Mouse (Mus musculus) liver, embryonic 12.5 days (tissue): ENCODE measurements around the gene Parp16. TPM values are rescaled to one million over a fixed set of nuclear protein-coding genes. Genes with fewer than 3 reads are reported as not detected.

Experiments
- ATAC-seq: fragments of 200-750 bp; cut with Nextera tagmentation; 2 replicates; pipeline ENCODE4 v1.8.0; 2017; ENCODE audit warnings: moderate number of reproducible peaks, mild to moderate bottlenecking, moderate library complexity
- H3K27ac ChIP-seq: fragments of 300-500 bp; sonication (generic); 2 replicates; pipeline ENCODE4 v1.5.1; 2016; ENCODE audit warnings: mild to moderate bottlenecking
- H3K27me3 ChIP-seq: fragments of 300-500 bp; sonication (generic); replicated peaks from 2 replicates; pipeline ENCODE4 v1.6.1; 2016; ENCODE audit warnings: mild to moderate bottlenecking, moderate library complexity
- H3K36me3 ChIP-seq: fragments of 300-500 bp; sonication (generic); 2 replicates; pipeline ENCODE4 v1.6.1; 2016; ENCODE audit warnings: mild to moderate bottlenecking, moderate library complexity
- H3K4me1 ChIP-seq: fragments of 300-500 bp; sonication (generic); 2 replicates; pipeline ENCODE4 v1.6.1; 2016
- H3K4me2 ChIP-seq: fragments of 300-500 bp; sonication (generic); 2 replicates; pipeline ENCODE4 v1.6.1; 2016; ENCODE audit warnings: mild to moderate bottlenecking, moderate library complexity
- H3K4me3 ChIP-seq: fragments of 300-500 bp; sonication (generic); 2 replicates; pipeline ENCODE4 v1.5.1; 2016; ENCODE audit warnings: mild to moderate bottlenecking, moderate library complexity
- H3K9ac ChIP-seq: fragments of 300-500 bp; sonication (generic); 2 replicates; pipeline ENCODE4 v1.6.1; 2016; ENCODE audit warnings: mild to moderate bottlenecking, moderate library complexity
- H3K9me3 ChIP-seq: fragments of 300-500 bp; sonication (generic); replicated peaks from 2 replicates; pipeline ENCODE4 v1.6.1; 2016; ENCODE audit warnings: mild to moderate bottlenecking, moderate library complexity
- WGBS: fragments of 180-500 bp; shearing (Covaris S2); methylation state at CpG from one replicate; pipeline ENCODE4 v1.1.7; 2016; ENCODE audit not compliant: insufficient replicate concordance; 5-methylcytosine and 5-hydroxymethylcytosine counted together
- polyA plus RNA-seq: library from polyadenylated mRNA; unstranded; fragments of >200 nt; fragmentation: Nextera tagmentation; extraction: Ambion mirVana; gene quantifications from 2 replicates; pipeline ENCODE4 v1.2.1, GENCODE M21; 2016

The Parp16 gene
- polyA plus RNA-seq, 1 experiment from 2014 or later: 7.7 TPM

- Histone ChIP-seq H3K4me2 (no peak overlapping the region), H3K36me3 (no peaks in the 10 kb centered on the region), H3K9me3 (no peaks in the 10 kb centered on the region), H3K9ac (no peak overlapping the region), H3K4me3 (no peak overlapping the region), H3K4me1 (peaks cover 43% of the 10 kb centered on the region), H3K27ac (no peak overlapping the region), H3K27me3 (peaks cover 3% of the 10 kb centered on the region; the same call in 1 of the 2 replicates)
- ATAC-seq: no peak
- WGBS: 71% methylated on average over 7 of the region's 7 CpGs
Observed at GRCm38 (mm10) chr9:65190306-65190705, 4.8 kb upstream of the Parp16 start.

GRCm38 (mm10) chr9:65191389-65191754, 3.8 kb upstream of the Parp16 start:
- no peak for ATAC-seq
- Histone ChIP-seq H3K9me3 (no peaks in the 10 kb centered on the region), H3K27me3 (no peaks in the 10 kb centered on the region), H3K9ac (no peak overlapping the region), H3K4me1 (peaks cover 53% of the 10 kb centered on the region), H3K4me2 (no peak overlapping the region), H3K27ac (no peak overlapping the region), H3K4me3 (no peak overlapping the region), H3K36me3 (no peaks in the 10 kb centered on the region)
- 53% methylated on average over 2 of the region's 2 CpGs for WGBS

- H3K36me3 ChIP-seq: no peaks in the 10 kb centered on the region
- no peak overlapping the region for H3K4me3 ChIP-seq
- ATAC-seq: no peak
- no peak overlapping the region for H3K27ac ChIP-seq
- no peak overlapping the region for H3K4me2 ChIP-seq
- no peaks in the 10 kb centered on the region for H3K9me3 ChIP-seq
- peaks cover 53% of the 10 kb centered on the region for H3K4me1 ChIP-seq
- H3K27me3 ChIP-seq: no peaks in the 10 kb centered on the region
- 46% methylated on average over 8 of the region's 8 CpGs for WGBS
- H3K9ac ChIP-seq: no peak overlapping the region
Observed at GRCm38 (mm10) chr9:65191755-65192469, 3.2 kb upstream of the Parp16 start.

GRCm38 (mm10) chr9:65193214-65193613, 1.9 kb upstream of the Parp16 start:
- Histone ChIP-seq H3K9ac (no peak overlapping the region), H3K4me1 (peaks cover 66% of the 10 kb centered on the region), H3K4me3 (peak overlapping the region; percentile 25), H3K9me3 (no peaks in the 10 kb centered on the region), H3K27me3 (no peaks in the 10 kb centered on the region), H3K27ac (peak overlapping the region; percentile 46), H3K4me2 (peak overlapping the region; percentile 40), H3K36me3 (no peaks in the 10 kb centered on the region)
- no peak for ATAC-seq
- 45% methylated on average over 12 of the region's 12 CpGs for WGBS

GRCm38 (mm10) chr9:65195621-65195981, 448 bp downstream of the Parp16 start:
- H3K9me3 ChIP-seq: no peaks in the 10 kb centered on the region
- ATAC-seq: 0 out of 2 replicates have a peak, but pooled peaks have one; percentile 1
- peak overlapping the region; percentile 44 for H3K4me2 ChIP-seq
- no peaks in the 10 kb centered on the region for H3K36me3 ChIP-seq
- H3K4me1 ChIP-seq: peaks cover 88% of the 10 kb centered on the region
- peak overlapping the region; percentile 57 for H3K9ac ChIP-seq
- WGBS: 27% methylated on average over 8 of the region's 8 CpGs
- H3K4me3 ChIP-seq: no peak overlapping the region
- no peaks in the 10 kb centered on the region for H3K27me3 ChIP-seq
- peak overlapping the region; percentile 94 for H3K27ac ChIP-seq

- Histone ChIP-seq H3K27me3 (no peaks in the 10 kb centered on the region), H3K4me2 (peak overlapping the region; percentile 44), H3K4me1 (peaks cover 93% of the 10 kb centered on the region), H3K9ac (peak overlapping the region; percentile 57), H3K4me3 (no peak overlapping the region), H3K9me3 (no peaks in the 10 kb centered on the region), H3K36me3 (no peaks in the 10 kb centered on the region), H3K27ac (peak overlapping the region; percentile 94)
- peak; percentile 91 for ATAC-seq
- WGBS: 3% methylated on average over 9 of the region's 9 CpGs
Observed at GRCm38 (mm10) chr9:65195982-65196737, 1.0 kb downstream of the Parp16 start.

GRCm38 (mm10) chr9:65196738-65197569, 1.8 kb downstream of the Parp16 start:
- ATAC-seq: peak; percentile 63
- H3K4me3 ChIP-seq: no peak overlapping the region; the same call in 1 of the 2 replicates
- WGBS: 15% methylated on average over 26 of the region's 26 CpGs
- no peaks in the 10 kb centered on the region for H3K9me3 ChIP-seq
- H3K4me1 ChIP-seq: peaks cover 86% of the 10 kb centered on the region
- H3K27me3 ChIP-seq: no peaks in the 10 kb centered on the region
- no peaks in the 10 kb centered on the region for H3K36me3 ChIP-seq
- H3K27ac ChIP-seq: peak overlapping the region; percentile 94
- peak overlapping the region; percentile 44 for H3K4me2 ChIP-seq
- H3K9ac ChIP-seq: peak overlapping the region; percentile 57

GRCm38 (mm10) chr9:65197826-65198225, 2.7 kb downstream of the Parp16 start:
- Histone ChIP-seq H3K9me3 (no peaks in the 10 kb centered on the region), H3K36me3 (no peaks in the 10 kb centered on the region), H3K27ac (peak overlapping the region; percentile 94), H3K4me1 (peaks cover 84% of the 10 kb centered on the region), H3K4me3 (no peak overlapping the region), H3K4me2 (peak overlapping the region; percentile 44), H3K27me3 (no peaks in the 10 kb centered on the region), H3K9ac (peak overlapping the region; percentile 53)
- ATAC-seq: 0 out of 2 replicates have a peak, but pooled peaks have one; percentile 14
- WGBS: 53% methylated on average over 6 of the region's 6 CpGs

GRCm38 (mm10) chr9:65199723-65200122, 4.6 kb downstream of the Parp16 start:
- 44% methylated on average over 7 of the region's 7 CpGs for WGBS
- Histone ChIP-seq H3K9ac (peak overlapping the region; percentile 39; the same call in 1 of the 2 replicates), H3K4me2 (no peak overlapping the region), H3K9me3 (no peaks in the 10 kb centered on the region), H3K27ac (peak overlapping the region; percentile 94), H3K36me3 (no peaks in the 10 kb centered on the region), H3K4me3 (no peak overlapping the region), H3K4me1 (peaks cover 65% of the 10 kb centered on the region), H3K27me3 (no peaks in the 10 kb centered on the region)
- no peak for ATAC-seq

- Histone ChIP-seq H3K4me1 (peaks cover 62% of the 10 kb centered on the region), H3K4me3 (no peak overlapping the region), H3K4me2 (no peak overlapping the region), H3K9me3 (no peaks in the 10 kb centered on the region), H3K9ac (peak overlapping the region; percentile 39), H3K36me3 (no peaks in the 10 kb centered on the region), H3K27ac (peak overlapping the region; percentile 94), H3K27me3 (no peaks in the 10 kb centered on the region)
- WGBS: 70% methylated on average over 1 of the region's 1 CpGs
- no peak for ATAC-seq
Observed at GRCm38 (mm10) chr9:65200606-65201005, 5.5 kb downstream of the Parp16 start.

- Histone ChIP-seq H3K4me2 (no peak overlapping the region), H3K4me1 (peaks cover 58% of the 10 kb centered on the region), H3K27ac (peak overlapping the region; percentile 94), H3K9ac (peak overlapping the region; percentile 39), H3K27me3 (no peaks in the 10 kb centered on the region), H3K36me3 (no peaks in the 10 kb centered on the region), H3K9me3 (no peaks in the 10 kb centered on the region), H3K4me3 (no peak overlapping the region)
- WGBS: 15% methylated on average over 3 of the region's 3 CpGs
- ATAC-seq: no peak
Observed at GRCm38 (mm10) chr9:65201021-65201380, 5.8 kb downstream of the Parp16 start.
